Mouse (Mus musculus): ENCODE data around the gene Fads3. TPM values are rescaled to one million over a fixed set of nuclear protein-coding genes. Genes with fewer than 3 reads are reported as not detected.

Fads3 gene
- polyA plus RNA-seq, 1 experiment from 2014 or later, result 2.4 TPM

DNA sequence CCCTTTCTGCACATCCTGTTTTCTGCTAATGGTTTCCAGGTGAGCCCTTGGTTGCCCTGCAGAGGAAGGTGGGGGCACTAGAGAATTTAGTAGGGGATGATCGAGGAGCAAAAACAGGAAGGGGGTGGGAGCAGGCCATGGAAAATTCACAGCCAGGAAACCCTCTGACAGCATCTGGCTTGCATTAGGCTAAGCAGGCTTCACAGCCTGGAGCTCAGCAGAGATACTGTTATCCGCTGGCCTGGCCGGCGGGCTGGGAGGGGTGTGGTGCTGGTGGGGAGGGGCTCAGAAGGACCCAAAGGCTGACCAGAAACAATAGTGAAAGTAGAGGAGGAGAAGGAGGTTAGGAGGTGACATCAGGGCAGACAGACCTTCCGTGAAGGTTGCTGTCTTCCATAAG lies 27.5 kb upstream of the Fads3 start:
- H3K4me3 ChIP-seq (ENCODE audit: inconsistent target), result no peak overlapping the region
- H3K79me2 ChIP-seq (ENCODE audit: inconsistent target), result peaks cover 8% of the 10 kb centered on the region
- no peaks in the 10 kb centered on the region for H3K36me3 ChIP-seq (ENCODE audit: inconsistent target)
- no peak overlapping the region for H3K27ac ChIP-seq
- WGBS (ENCODE audit: missing documents), result 89% methylated on average over 4 of the region's 5 CpGs

DNA sequence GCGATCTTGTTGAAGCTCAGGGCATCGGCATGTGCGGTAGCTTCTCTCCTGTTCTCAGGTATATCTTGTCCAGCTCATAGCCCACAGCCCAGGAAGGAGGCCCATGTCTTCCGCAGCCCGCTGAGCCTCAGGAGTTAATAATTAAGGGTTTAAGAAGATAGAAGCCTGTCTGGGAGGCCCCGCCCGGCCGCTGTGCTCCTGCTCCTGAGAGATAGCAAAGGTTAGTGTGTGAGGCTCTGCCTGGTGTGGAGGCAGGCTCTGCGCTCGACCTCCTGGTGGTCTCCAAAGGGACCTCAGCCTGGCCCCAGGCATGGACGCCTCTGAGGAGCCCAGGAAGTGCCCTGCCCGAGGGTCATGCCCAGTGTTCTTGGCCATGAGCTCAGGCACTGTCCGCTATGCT lies 26.5 kb upstream of the Fads3 start:
- 95% methylated on average over 13 of the region's 13 CpGs for WGBS (ENCODE audit: missing documents)
- Histone ChIP-seq H3K4me3 (ENCODE audit: inconsistent target) (no peak overlapping the region), H3K36me3 (ENCODE audit: inconsistent target) (no peaks in the 10 kb centered on the region), H3K27ac (no peak overlapping the region), H3K79me2 (ENCODE audit: inconsistent target) (peaks cover 17% of the 10 kb centered on the region)

DNA sequence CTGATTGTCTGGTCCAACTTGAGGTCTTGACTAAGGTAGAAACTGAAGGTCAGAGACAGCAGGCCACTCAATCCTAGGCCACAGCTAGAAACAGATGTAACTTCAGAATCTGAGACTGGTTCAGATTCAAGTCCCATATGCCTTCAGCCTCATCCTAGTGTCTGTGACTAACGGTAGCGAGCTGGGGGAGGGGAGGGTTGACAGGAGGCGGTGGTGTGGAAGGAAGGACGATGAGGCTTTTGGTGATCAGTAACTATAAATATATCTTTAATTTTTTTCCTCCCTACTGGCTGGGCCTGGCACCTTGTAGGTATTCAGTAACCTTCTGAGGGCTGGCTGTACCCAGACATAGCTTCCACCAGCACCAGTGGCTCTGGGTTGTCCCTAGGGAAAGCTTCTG lies 25.9 kb upstream of the Fads3 start:
- Histone ChIP-seq H3K4me3 (ENCODE audit: inconsistent target) (no peak overlapping the region), H3K36me3 (ENCODE audit: inconsistent target) (no peaks in the 10 kb centered on the region), H3K79me2 (ENCODE audit: inconsistent target) (peaks cover 24% of the 10 kb centered on the region), H3K27ac (no peak overlapping the region)
- 92% methylated on average over 4 of the region's 4 CpGs for WGBS (ENCODE audit: missing documents)

DNA sequence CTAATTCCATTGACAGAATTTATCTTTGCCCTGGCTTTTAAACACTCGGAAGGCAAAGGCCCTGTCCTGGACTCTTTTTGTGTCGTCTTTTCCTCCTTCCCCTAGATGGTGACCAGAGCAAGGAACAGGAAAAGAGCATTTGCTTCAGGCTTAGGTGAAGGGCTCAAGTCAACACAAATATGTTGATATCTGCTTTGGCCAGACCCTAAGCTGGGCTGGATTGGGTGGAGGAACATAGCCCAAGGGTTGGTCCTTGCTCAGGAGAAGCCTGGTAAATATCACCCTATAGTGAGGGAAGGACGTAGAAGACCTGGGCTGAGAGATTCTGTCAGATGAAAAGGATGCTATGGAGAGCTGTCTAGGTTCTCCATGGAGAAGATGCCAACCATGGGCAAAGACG lies 25.2 kb upstream of the Fads3 start:
- Histone ChIP-seq H3K4me3 (ENCODE audit: inconsistent target) (no peak overlapping the region), H3K27ac (no peak overlapping the region), H3K36me3 (ENCODE audit: inconsistent target) (no peaks in the 10 kb centered on the region), H3K79me2 (ENCODE audit: inconsistent target) (peaks cover 31% of the 10 kb centered on the region)
- 92% methylated on average over 4 of the region's 4 CpGs for whole genome bisulfite sequencing (ENCODE audit: missing documents)

DNA sequence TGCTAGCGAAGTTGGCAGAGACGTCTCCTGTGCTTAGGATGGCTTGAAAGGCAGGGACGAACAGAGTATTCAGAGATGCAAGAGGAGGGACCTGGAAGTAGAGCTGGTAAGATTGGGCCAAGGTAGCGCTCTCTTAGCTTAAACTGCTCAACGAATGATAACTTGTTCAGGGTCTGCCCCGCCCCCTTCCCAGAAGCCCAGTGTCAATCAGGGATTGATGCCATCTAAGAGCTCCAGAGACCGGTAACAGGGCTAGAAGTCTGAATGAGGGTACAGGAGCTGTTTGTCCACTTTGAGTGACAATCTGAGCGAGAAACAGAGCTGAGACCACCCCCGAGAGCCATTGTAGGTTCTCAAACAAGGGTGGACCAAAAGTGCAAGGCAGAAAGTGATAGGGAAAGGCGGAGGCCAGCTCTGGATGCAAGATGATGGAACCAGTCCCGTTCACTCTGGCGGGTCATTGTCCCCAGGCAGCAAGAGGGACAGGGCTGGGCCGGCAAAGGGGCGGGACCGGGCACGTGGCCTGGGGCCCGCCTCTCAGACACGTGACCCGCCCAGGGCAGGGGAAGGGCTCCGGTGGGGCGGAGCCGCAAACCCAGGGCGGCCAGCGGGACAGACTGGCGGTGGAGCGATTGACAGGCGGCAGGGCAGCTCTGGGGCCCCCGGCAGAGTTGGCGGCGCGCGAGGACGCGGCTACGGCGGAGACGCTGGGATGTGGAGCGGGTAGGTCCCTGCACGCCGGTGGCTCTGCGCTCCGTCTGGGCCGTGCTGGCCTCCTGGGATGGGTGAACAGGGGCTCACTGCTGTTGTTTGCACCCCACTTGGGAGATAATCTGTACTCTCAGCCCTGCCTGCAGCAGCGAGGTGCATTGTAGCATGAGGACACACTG lies 23.5 kb upstream of the Fads3 start:
- WGBS (ENCODE audit: missing documents), result 25% methylated on average over 30 of the region's 44 CpGs
- peak overlapping the region; percentile 97 for H3K4me3 ChIP-seq (ENCODE audit: inconsistent target)
- H3K36me3 ChIP-seq (ENCODE audit: inconsistent target), result no peaks in the 10 kb centered on the region
- peaks cover 44% of the 10 kb centered on the region for H3K79me2 ChIP-seq (ENCODE audit: inconsistent target)
- peak overlapping the region; percentile 89 for H3K27ac ChIP-seq

DNA sequence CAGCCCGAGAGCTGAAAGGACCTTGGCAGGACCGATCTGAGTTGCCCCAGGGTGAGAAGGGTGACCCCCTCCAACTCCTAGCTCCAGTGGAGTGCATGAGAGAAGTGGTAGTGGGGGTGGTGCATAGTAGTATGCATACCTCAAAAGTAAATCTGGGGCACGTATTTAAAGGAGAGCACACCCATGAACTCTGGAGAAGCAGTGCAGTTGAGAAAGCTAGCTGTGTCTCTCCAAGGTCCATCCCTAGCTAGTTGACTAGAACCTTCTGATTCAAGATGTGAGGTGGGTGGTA lies 22.9 kb upstream of the Fads3 start:
- 2% methylated on average over 3 of the region's 3 CpGs for WGBS (ENCODE audit: missing documents)
- Histone ChIP-seq H3K36me3 (ENCODE audit: inconsistent target) (no peaks in the 10 kb centered on the region), H3K27ac (peak overlapping the region; percentile 89)

DNA sequence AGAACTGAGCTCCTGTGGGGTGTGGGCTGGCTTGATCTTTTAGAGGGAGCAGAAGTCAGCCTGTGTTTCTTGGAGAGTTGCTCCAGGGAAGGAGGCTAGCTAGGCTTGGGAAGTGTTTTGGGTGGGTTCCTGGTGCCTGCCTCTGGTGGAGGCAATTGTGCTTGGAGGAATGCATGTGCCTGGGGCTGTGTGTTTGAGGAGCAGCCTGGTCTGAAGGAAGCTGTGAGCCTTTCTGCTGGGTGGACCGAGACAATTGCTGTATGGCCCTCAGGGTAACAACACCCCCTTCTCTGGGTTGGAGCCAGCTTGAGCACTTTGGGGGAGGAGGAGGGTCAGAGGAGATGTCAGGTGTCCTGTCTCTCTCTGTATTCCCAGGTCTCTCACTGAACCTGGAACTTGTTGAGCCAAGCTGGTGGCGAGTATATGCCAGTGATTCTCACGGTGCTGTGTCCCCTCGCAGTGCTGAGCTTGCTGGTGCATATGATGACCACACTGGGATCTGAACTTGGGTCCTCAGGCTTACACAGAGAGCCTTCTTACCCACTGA lies 22.1 kb upstream of the Fads3 start:
- H3K36me3 ChIP-seq (ENCODE audit: inconsistent target), result no peaks in the 10 kb centered on the region
- peak overlapping the region; percentile 97 for H3K4me3 ChIP-seq (ENCODE audit: inconsistent target)
- peak overlapping the region; percentile 89 for H3K27ac ChIP-seq
- 87% methylated on average over 4 of the region's 4 CpGs for WGBS (ENCODE audit: missing documents)
- H3K79me2 ChIP-seq (ENCODE audit: inconsistent target), result peaks cover 58% of the 10 kb centered on the region

More for the DNA sequence above, 22.9 kb upstream of the Fads3 start:
- Histone ChIP-seq H3K4me3 (ENCODE audit: inconsistent target) (peak overlapping the region; percentile 97), H3K79me2 (ENCODE audit: inconsistent target) (peaks cover 50% of the 10 kb centered on the region)

DNA sequence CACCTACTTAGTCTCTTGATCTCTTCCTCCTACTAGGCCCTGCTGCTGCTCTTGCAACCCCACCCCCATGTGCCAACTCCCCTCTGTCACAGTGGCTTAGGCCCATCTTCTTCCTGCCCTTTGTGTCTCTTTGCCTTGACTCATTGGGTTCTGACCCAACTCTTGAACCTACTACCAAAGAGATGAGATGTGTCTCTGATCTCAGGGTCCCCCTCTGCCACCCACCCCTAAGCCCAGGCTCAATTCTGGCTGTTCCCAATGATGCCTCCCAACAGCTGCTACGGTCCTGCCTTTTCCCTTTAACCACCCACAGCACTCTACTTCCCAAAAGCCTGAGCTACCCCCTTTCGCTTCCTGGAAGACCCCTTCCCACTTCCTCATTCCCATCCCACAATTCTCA lies 19.4 kb upstream of the Fads3 start:
- Histone ChIP-seq H3K27ac (peak overlapping the region; percentile 100), H3K79me2 (ENCODE audit: inconsistent target) (peaks cover 81% of the 10 kb centered on the region), H3K4me3 (ENCODE audit: inconsistent target) (peak overlapping the region; percentile 97; the same call in 1 of the 2 replicates), H3K36me3 (ENCODE audit: inconsistent target) (peaks cover 5% of the 10 kb centered on the region; the same call in 1 of the 2 replicates)
- 6% methylated on average over 2 of the region's 2 CpGs for WGBS (ENCODE audit: missing documents)

DNA sequence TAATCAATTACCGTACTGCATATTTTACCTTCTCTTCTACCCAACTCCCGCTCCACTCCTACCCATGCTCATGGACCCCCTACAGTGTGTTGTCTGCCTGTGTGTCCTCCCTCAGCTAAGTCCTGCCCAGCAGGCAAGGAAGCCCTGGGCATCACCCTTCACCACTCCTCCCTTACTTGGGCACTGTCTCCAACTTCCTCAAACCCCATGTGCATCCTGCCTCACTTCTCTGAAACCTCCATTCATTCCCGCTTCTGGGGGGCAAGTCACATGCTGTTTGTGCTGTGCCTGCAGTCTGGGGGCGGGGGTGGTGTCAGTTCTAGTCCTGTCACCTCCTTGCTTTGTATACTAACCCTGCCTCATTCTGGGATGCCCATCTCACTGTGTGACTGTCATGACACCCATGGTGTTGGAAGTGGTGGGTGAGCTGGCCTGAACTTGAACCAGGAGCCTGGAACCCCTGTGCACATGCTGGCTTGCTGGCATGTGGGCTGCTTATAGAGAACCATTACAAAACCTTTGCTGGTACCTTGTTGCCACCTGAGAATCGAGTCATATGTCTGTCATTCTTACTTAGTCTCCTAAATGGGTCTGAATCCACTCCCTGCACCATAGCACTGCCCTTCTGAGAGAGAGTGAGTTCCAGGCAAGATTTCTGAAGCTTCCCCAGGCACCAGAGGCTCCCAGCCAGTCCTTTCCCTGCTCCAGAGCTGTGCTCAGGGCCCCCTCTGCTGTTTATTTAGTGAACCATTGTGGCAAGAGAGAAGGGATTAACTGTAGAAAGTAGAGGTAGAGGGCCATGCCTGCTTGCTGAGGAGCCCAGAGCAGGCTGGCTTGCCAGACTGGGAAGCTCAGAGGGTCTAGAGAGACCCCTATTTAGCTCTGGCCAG lies 18.7 kb upstream of the Fads3 start:
- H3K79me2 ChIP-seq (ENCODE audit: inconsistent target), result peaks cover 88% of the 10 kb centered on the region
- peaks cover 12% of the 10 kb centered on the region; the same call in 1 of the 2 replicates for H3K36me3 ChIP-seq (ENCODE audit: inconsistent target)
- WGBS (ENCODE audit: missing documents), result 16% methylated on average over 5 of the region's 5 CpGs
- H3K4me3 ChIP-seq (ENCODE audit: inconsistent target), result peak overlapping the region; percentile 97; the same call in 1 of the 2 replicates
- H3K27ac ChIP-seq, result peak overlapping the region; percentile 100

DNA sequence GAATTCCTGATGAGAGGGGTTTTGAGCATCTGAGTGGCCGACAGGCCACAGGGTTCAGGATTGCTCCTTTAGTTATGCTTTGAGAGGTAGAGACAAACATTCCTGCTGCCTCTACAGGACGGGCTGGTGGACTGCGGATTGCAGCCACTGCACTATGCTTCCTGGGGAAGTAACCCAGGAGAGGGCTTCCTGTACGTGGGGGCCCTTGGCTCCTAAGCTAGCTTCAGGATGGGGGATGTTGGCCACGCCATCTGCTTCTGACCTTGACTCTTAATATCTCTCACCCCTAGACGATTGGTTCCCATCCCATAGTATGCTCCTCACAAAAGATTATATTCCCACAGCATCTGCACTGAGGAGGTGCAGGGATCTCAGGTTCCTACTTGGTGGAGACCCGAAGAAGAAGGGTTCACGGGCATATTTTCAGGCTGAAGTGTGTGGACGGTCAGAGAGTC lies 18.0 kb upstream of the Fads3 start:
- Histone ChIP-seq H3K36me3 (ENCODE audit: inconsistent target) (peaks cover 19% of the 10 kb centered on the region; the same call in 1 of the 2 replicates), H3K4me3 (ENCODE audit: inconsistent target) (no peak overlapping the region), H3K79me2 (ENCODE audit: inconsistent target) (peaks cover 92% of the 10 kb centered on the region), H3K27ac (peak overlapping the region; percentile 100)
- 14% methylated on average over 9 of the region's 9 CpGs for WGBS (ENCODE audit: missing documents)

DNA sequence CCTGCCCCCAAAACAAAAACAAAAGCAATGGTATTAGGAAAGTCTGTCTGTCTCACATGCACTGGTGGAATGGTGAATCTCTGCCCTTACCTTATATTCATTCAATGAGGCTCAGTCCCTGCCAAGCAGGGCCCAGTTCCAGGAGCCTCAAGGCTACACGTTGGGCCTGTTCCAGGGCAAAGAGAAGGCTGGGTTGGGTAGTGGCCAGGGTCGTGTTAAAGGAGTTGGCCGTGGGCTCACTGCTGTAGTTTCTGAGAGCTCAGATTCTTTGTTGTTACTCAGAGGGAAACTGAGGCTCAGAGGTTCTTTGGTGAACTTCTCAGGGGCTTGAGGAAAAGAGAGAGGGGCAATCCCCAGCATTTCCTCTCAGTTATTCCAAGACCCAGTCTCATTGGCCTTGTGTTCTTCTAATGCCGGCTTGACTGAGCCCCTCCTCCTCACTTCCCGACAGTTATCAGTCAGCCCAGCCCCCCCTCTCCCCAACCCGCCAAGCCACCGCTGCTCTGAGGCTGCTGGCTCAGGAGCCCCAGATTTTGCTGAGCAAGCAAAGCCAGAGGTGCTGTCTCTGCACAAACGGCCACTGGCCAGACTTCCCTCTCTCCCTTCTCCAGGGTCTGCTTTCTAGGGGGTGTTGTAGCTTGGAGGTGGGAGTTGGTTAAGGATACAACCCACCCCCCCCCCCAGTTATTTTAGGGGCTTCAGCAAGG lies 16.0 kb upstream of the Fads3 start:
- Histone ChIP-seq H3K36me3 (ENCODE audit: inconsistent target) (peaks cover 39% of the 10 kb centered on the region), H3K79me2 (ENCODE audit: inconsistent target) (peaks cover 86% of the 10 kb centered on the region), H3K4me3 (ENCODE audit: inconsistent target) (peak overlapping the region; percentile 15; the same call in 1 of the 2 replicates), H3K27ac (peak overlapping the region; percentile 100)
- 18% methylated on average over 8 of the region's 8 CpGs for WGBS (ENCODE audit: missing documents)

DNA sequence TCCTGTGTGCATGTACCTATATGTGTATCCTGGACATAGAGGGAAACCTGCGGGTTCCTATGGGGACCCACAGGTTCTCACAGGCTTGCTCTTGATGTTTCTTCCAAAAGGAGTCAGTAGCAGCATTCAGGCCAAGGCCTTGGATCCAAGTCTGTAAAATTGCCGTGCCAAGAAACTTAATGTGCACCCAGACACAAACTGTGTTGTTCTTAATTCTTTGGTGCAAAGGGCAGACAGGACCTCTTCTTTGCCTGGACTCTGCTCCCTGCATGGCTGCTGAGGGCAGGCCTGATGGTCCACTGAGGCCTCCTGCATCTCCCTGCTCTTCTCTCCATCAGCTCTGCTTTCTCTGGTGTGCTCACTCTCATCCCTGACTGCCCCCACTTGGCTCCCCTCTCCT lies 11.6 kb upstream of the Fads3 start:
- 100% methylated on average over 2 of the region's 2 CpGs for WGBS (ENCODE audit: missing documents)
- Histone ChIP-seq H3K36me3 (ENCODE audit: inconsistent target) (peaks cover 80% of the 10 kb centered on the region), H3K79me2 (ENCODE audit: inconsistent target) (peaks cover 46% of the 10 kb centered on the region), H3K27ac (no peak overlapping the region), H3K4me3 (ENCODE audit: inconsistent target) (no peak overlapping the region)

DNA sequence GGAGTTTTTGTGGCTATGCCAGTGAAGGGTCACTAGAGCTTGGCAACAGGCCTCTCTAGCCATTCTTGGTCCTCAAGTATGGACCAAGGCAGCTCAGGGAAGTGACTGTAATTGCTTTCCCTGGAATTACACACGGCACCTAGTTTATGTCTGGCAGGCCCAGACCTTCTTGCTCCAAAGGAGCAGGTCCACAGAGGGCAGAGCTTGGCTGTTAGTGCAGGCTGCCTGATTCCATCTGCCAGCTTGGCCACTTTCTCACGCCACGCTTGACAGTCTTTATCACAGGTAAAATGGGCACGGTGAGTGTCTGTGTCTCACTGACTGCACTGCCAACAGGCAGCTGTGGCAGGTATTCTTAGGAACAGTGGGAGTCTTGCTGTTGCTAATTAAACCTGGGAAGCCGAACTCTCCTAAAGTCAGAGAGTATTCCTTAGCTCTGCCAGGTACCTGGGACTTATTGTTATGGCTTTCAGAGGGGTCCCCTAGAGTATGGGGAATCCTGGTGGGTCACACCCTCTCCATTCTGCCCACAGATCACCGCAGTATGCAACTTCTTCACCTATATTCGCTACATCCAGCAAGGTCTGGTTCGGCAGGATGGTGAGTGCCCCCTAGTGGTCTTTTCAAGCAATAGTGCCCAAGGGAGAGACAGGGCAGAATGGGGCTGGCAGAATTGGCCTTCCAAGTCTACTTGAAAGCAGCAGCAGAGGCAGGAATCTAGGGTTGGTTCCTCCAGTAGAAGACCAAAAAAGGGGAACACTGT lies 8.0 kb upstream of the Fads3 start:
- Histone ChIP-seq H3K27ac (no peak overlapping the region), H3K36me3 (ENCODE audit: inconsistent target) (peaks cover 94% of the 10 kb centered on the region), H3K4me3 (ENCODE audit: inconsistent target) (no peak overlapping the region), H3K79me2 (ENCODE audit: inconsistent target) (peaks cover 13% of the 10 kb centered on the region; the same call in 1 of the 2 replicates)
- WGBS (ENCODE audit: missing documents), result 56% methylated on average over 8 of the region's 8 CpGs

Data from macrophage (primary cell).